Mouse (Mus musculus) stomach, embryonic 14.5 days (tissue): ENCODE data around the gene Nr4a1. TPM values are rescaled to one million over a fixed set of nuclear protein-coding genes. Genes with fewer than 3 reads are reported as not detected.

Source experiments
- ATAC-seq: fragments of 200-750 bp; cut with Nextera tagmentation; 2 replicates; pipeline ENCODE4 v1.8.0; 2017; ENCODE audit warnings: low read depth, moderate TSS enrichment; ENCODE audit not compliant: insufficient number of reproducible peaks, insufficient read depth, low FRiP score
- H3K27ac ChIP-seq: fragments of 300-500 bp; sonication (generic); 2 replicates; pipeline ENCODE4 v1.5.1; 2014; ENCODE audit warnings: mild to moderate bottlenecking, low read length, moderate library complexity, mixed read lengths
- H3K27me3 ChIP-seq: fragments of 300-500 bp; sonication (generic); 2 replicates; pipeline ENCODE4 v1.6.1; 2014; ENCODE audit warnings: low read length, control low read depth, mixed read lengths; ENCODE audit not compliant: control insufficient read depth, insufficient read depth
- H3K36me3 ChIP-seq: fragments of 300-500 bp; sonication (generic); 2 replicates; pipeline ENCODE4 v1.6.1; 2014; ENCODE audit warnings: mild to moderate bottlenecking, control low read depth, low read length, moderate library complexity, mixed read lengths; ENCODE audit not compliant: control insufficient read depth, insufficient read depth
- H3K4me1 ChIP-seq: fragments of 300-500 bp; sonication (generic); 2 replicates; pipeline ENCODE4 v1.6.1; 2014; ENCODE audit warnings: low read length, control low read depth, mixed read lengths; ENCODE audit not compliant: control insufficient read depth, insufficient read depth
- H3K4me2 ChIP-seq: fragments of 300-500 bp; sonication (generic); replicated peaks from 2 replicates; pipeline ENCODE4 v1.6.1; 2014; ENCODE audit warnings: low read depth, low read length, control low read depth
- H3K4me3 ChIP-seq: fragments of 300-500 bp; sonication (generic); 2 replicates; pipeline ENCODE4 v1.5.1; 2014; ENCODE audit warnings: low read depth, low read length, control low read depth
- H3K9ac ChIP-seq: fragments of 300-500 bp; sonication (generic); replicated peaks from 2 replicates; pipeline ENCODE4 v1.6.1; 2014; ENCODE audit warnings: low read depth, mild to moderate bottlenecking, control low read depth, low read length, moderate library complexity, mixed read lengths
- H3K9me3 ChIP-seq: fragments of 300-500 bp; sonication (generic); 2 replicates; pipeline ENCODE4 v1.6.1; 2016; ENCODE audit warnings: low read depth, low read length, control low read depth; ENCODE audit not compliant: control insufficient read depth
- WGBS: fragments of 180-500 bp; shearing (Covaris S2); extraction: QIAGEN DNeasy Blood & Tissue Kit; methylation state at CpG from one replicate; pipeline ENCODE4 v1.1.7; 2014; 5-methylcytosine and 5-hydroxymethylcytosine counted together
- polyA plus RNA-seq: library from polyadenylated mRNA; unstranded; fragments of >200 nt; fragmentation: Nextera tagmentation; extraction: Ambion mirVana; gene quantifications from 2 replicates; pipeline ENCODE4 v1.2.1, GENCODE M21; 2014

Nr4a1 gene
- polyA plus RNA-seq, result 10.1 and 12.1 TPM in 2 replicates

GRCm38 (mm10) chr15:101253886-101254795, at the start of gene Nr4a1:
Nr4a1 (plus strand) TSS chr15:101254269.
- Histone ChIP-seq H3K4me1 (no peaks in the 10 kb centered on the region), H3K27me3 (no peaks in the 10 kb centered on the region), H3K9ac (peak within 1 kb of the TSS; percentile 72), H3K36me3 (no peaks in the 10 kb centered on the region), H3K4me3 (peak within 1 kb of the TSS; percentile 51), H3K9me3 (no peaks in the 10 kb centered on the region), H3K27ac (peak within 1 kb of the TSS; percentile 48; the same call in 1 of the 2 replicates), H3K4me2 (peak within 1 kb of the TSS; percentile 92)
- ATAC-seq, result peak; percentile 68
- 2% methylated on average over 65 of the region's 82 CpGs for WGBS

- H3K36me3 ChIP-seq, result peaks cover 70% of the 10 kb centered on the region
- no peak overlapping the region for H3K27ac ChIP-seq
Observed at GRCm38 (mm10) chr15:101204781-101205180, 49.3 kb upstream of the Nr4a1 start.

GRCm38 (mm10) chr15:101210228-101210627, 43.8 kb upstream of the Nr4a1 start:
- Histone ChIP-seq H3K27me3 (no peaks in the 10 kb centered on the region), H3K9me3 (no peaks in the 10 kb centered on the region), H3K4me3 (no peak overlapping the region), H3K36me3 (peaks cover 45% of the 10 kb centered on the region), H3K4me2 (no peak overlapping the region), H3K9ac (no peak overlapping the region), H3K27ac (no peak overlapping the region), H3K4me1 (no peaks in the 10 kb centered on the region)
- ATAC-seq, result no peak
- 74% methylated on average over 6 of the region's 6 CpGs for WGBS

More at GRCm38 (mm10) chr15:101204781-101205180, 49.3 kb upstream of the Nr4a1 start:
- 76% methylated on average over 7 of the region's 7 CpGs for WGBS
- H3K9me3 ChIP-seq, result no peaks in the 10 kb centered on the region
- no peak overlapping the region for H3K4me3 ChIP-seq
- no peak overlapping the region for H3K4me2 ChIP-seq
- no peaks in the 10 kb centered on the region for H3K4me1 ChIP-seq
- no peak overlapping the region for H3K9ac ChIP-seq
- no peaks in the 10 kb centered on the region for H3K27me3 ChIP-seq
- no peak for ATAC-seq

- ATAC-seq, result no peak
- no peaks in the 10 kb centered on the region for H3K9me3 ChIP-seq
- no peaks in the 10 kb centered on the region for H3K27me3 ChIP-seq
- 0 out of 2 replicates have a peak overlapping the region, but pooled peaks have one; percentile 15 for H3K27ac ChIP-seq
- 85% methylated on average over 14 of the region's 14 CpGs for WGBS
- no peaks in the 10 kb centered on the region for H3K4me1 ChIP-seq
- H3K4me2 ChIP-seq, result no peak overlapping the region
- H3K36me3 ChIP-seq, result peaks cover 42% of the 10 kb centered on the region
- H3K9ac ChIP-seq, result no peak overlapping the region
- H3K4me3 ChIP-seq, result no peak overlapping the region
Observed at GRCm38 (mm10) chr15:101210998-101211613, 43.0 kb upstream of the Nr4a1 start.

- Histone ChIP-seq H3K27me3 (no peaks in the 10 kb centered on the region), H3K9me3 (no peaks in the 10 kb centered on the region), H3K4me1 (no peaks in the 10 kb centered on the region), H3K4me2 (no peak overlapping the region), H3K4me3 (no peak overlapping the region), H3K9ac (no peak overlapping the region), H3K36me3 (peaks cover 30% of the 10 kb centered on the region), H3K27ac (no peak overlapping the region)
- ATAC-seq, result peak; percentile 49; the same call in 1 of the 2 replicates
- 77% methylated on average over 14 of the region's 14 CpGs for WGBS
Observed at GRCm38 (mm10) chr15:101212435-101212834, 41.6 kb upstream of the Nr4a1 start.

- H3K9ac ChIP-seq, result no peak overlapping the region
- 43% methylated on average over 2 of the region's 2 CpGs for WGBS
- no peaks in the 10 kb centered on the region for H3K27me3 ChIP-seq
- ATAC-seq, result no peak
- no peak overlapping the region for H3K4me3 ChIP-seq
- no peaks in the 10 kb centered on the region for H3K9me3 ChIP-seq
- H3K4me1 ChIP-seq, result no peaks in the 10 kb centered on the region
- H3K36me3 ChIP-seq, result peaks cover 19% of the 10 kb centered on the region; the same call in 1 of the 2 replicates
- no peak overlapping the region for H3K4me2 ChIP-seq
- no peak overlapping the region for H3K27ac ChIP-seq
Observed at GRCm38 (mm10) chr15:101215136-101215535, 38.9 kb upstream of the Nr4a1 start.

GRCm38 (mm10) chr15:101216036-101216435, 38.0 kb upstream of the Nr4a1 start:
- Histone ChIP-seq H3K27me3 (no peaks in the 10 kb centered on the region), H3K27ac (no peak overlapping the region)

GRCm38 (mm10) chr15:101220905-101221297, 33.2 kb upstream of the Nr4a1 start:
- peaks cover 39% of the 10 kb centered on the region for H3K4me1 ChIP-seq
- H3K27ac ChIP-seq, result peak overlapping the region; percentile 21; the same call in 1 of the 2 replicates
- WGBS, result 7% methylated on average over 8 of the region's 8 CpGs

More at GRCm38 (mm10) chr15:101216036-101216435, 38.0 kb upstream of the Nr4a1 start:
- H3K4me1 ChIP-seq, result peaks cover 5% of the 10 kb centered on the region
- no peak overlapping the region for H3K9ac ChIP-seq
- no peak for ATAC-seq
- H3K4me2 ChIP-seq, result no peak overlapping the region
- WGBS, result 80% methylated on average over 4 of the region's 4 CpGs
- H3K36me3 ChIP-seq, result peaks cover 16% of the 10 kb centered on the region; the same call in 1 of the 2 replicates
- no peaks in the 10 kb centered on the region for H3K9me3 ChIP-seq
- H3K4me3 ChIP-seq, result no peak overlapping the region

More at GRCm38 (mm10) chr15:101220905-101221297, 33.2 kb upstream of the Nr4a1 start:
- Histone ChIP-seq H3K27me3 (no peaks in the 10 kb centered on the region), H3K9me3 (no peaks in the 10 kb centered on the region), H3K36me3 (no peaks in the 10 kb centered on the region), H3K4me2 (peak overlapping the region; percentile 35), H3K4me3 (no peak overlapping the region), H3K9ac (no peak overlapping the region)
- ATAC-seq, result no peak; the same call in 1 of the 2 replicates
